Comparison of ENCODE assay signal across 8 mouse cellular contexts in the genomic region with DNA sequence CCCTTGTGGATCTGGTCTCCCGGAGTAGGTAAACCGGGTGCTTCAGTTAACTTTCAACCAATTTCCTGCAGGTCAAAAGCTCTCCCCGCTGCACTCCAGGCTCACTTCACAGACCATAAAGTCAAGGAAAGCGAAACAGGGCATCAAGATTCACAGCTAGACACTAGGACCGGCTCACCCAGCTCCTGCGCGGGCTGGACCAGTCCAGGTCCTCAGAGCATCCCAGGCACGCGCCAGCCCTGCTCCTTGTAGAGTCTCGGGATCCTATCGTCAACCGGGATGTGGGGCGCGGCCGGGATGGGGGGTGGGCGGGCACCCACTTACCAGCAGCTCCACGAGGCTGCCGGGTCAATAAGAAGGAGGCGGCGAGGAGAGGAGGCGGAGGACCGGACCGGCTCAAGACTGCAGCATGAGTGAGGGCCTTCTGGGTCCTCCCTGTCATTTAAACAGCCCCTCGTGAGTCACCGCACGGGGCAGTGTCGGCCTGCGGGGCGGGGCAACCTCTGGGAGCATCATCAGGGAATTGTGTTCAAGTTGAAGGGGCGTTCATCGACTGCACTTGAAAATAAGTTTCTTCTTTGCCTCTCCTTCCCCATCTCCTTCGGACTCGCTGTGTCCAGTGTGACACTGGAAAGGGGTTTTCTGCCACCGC. TPM values are rescaled to one million over a fixed set of nuclear protein-coding genes. Genes with fewer than 3 reads are reported as not detected.
A peak's percentile ranks its signal among the peaks of the same experiment; 100 is the strongest.
DNase-seq lines count a peak whose midpoint lies in the region; ATAC-seq and TF ChIP-seq lines count a peak whose summit lies in the region.

A gene (minus strand): TSS at position 413 of the 652 bp plus-strand sequence.

- H3K9ac ChIP-seq in lung, embryonic 15.5 days: peak within 1 kb of the TSS; percentile 25; the same call in 1 of the 2 replicates

- peaks cover 23% of the 10 kb centered on the region for H3K4me1 ChIP-seq in lung, embryonic 15.5 days
- H3K4me1 ChIP-seq in embryonic fibroblast, embryonic 13.5 days (ENCODE audit: control insufficient read depth, insufficient read depth, low read length): peaks cover 8% of the 10 kb centered on the region

- no peak within 1 kb of the TSS for H3K27ac ChIP-seq in lung, embryonic 15.5 days
- peak within 1 kb of the TSS; percentile 2; the same call in 1 of the 2 replicates for H3K27ac ChIP-seq in embryonic fibroblast, embryonic 13.5 days (ENCODE audit: insufficient read depth, low read length)

- H3K4me2 ChIP-seq in lung, embryonic 15.5 days: peak within 1 kb of the TSS; percentile 54

- ATAC-seq in lung, embryonic 15.5 days (ENCODE audit: borderline replicate concordance, extremely low read depth, low FRiP score, low TSS enrichment): no peak

- no peaks in the 10 kb centered on the region for H3K9me3 ChIP-seq in lung, embryonic 15.5 days

- WGBS in lung, embryonic 15.5 days: 4% methylated on average over 34 of the region's 34 CpGs

- TF ChIP-seq POLR2A in embryonic fibroblast, embryonic 13.5 days (IDR thresholded peaks at IDR 0.05; ENCODE audit: low read depth, low read length): peak; percentile 66; the same call in 1 of the 2 replicates

- DNase-seq in lung, postnatal 36 days: no peak
- peak; percentile 12 to 22 for DNase-seq in kidney, postnatal 36 days
- peak; percentile 55 for DNase-seq in neural tube, embryonic 10.5 days (ENCODE audit: extremely low spot score, low spot score)
- no peak for DNase-seq in right cerebral cortex, postnatal 14 days
- DNase-seq in cerebellum, adult 11-12 months: no peak
- DNase-seq in left cerebral cortex, adult 9 months (ENCODE audit: low spot score in 2 of 2): no peak

- peak within 1 kb of the TSS; percentile 22 for H3K4me3 ChIP-seq in lung, embryonic 15.5 days
- peak within 1 kb of the TSS; percentile 25 for H3K4me3 ChIP-seq in embryonic fibroblast, embryonic 13.5 days (ENCODE audit: insufficient read depth, low read length)

- peaks cover 33% of the 10 kb centered on the region for H3K27me3 ChIP-seq in lung, embryonic 15.5 days

- 0 out of 2 replicates have a peak, but pooled peaks have one; percentile 12 for TF ChIP-seq CTCF in embryonic fibroblast, embryonic 13.5 days (IDR thresholded peaks at IDR 0.05; ENCODE audit: borderline replicate concordance, insufficient read depth, low read length)

- H3K36me3 ChIP-seq in lung, embryonic 15.5 days: no peaks in the 10 kb centered on the region

RNA-seq across cellular contexts. Expression of the gene that starts here (rescaled TPM):
- polyA plus RNA-seq in lung, embryonic 15.5 days (2015; fragmentation: Nextera tagmentation; extraction: Ambion mirVana): 0.29 and 0.34 TPM in 2 replicates
- 96.3 and 98.3 TPM in 2 replicates for polyA plus RNA-seq in embryonic fibroblast, embryonic 13.5 days (2011; ENCODE audit: insufficient read length, low read depth, missing spikeins)

Comparison
In these comparisons a context has a peak if more than half of its experiments do, and no peak if none do; other contexts are left out.
1. RNA of the gene that starts here (polyA plus RNA-seq): 96.3 to 98.3 TPM in embryonic fibroblast, embryonic 13.5 days; 0.29 to 0.34 TPM in lung, embryonic 15.5 days; every median in the first group is over 10 times any median in the second.
2. DNase-seq: peak in kidney, postnatal 36 days (2 of 2) and neural tube, embryonic 10.5 days (single experiment); none in lung, postnatal 36 days (single experiment), right cerebral cortex, postnatal 14 days (single experiment), cerebellum, adult 11-12 months (single experiment) and left cerebral cortex, adult 9 months (0 of 2).